8 mouse cellular contexts compared by ENCODE assay signal in the genomic region with DNA sequence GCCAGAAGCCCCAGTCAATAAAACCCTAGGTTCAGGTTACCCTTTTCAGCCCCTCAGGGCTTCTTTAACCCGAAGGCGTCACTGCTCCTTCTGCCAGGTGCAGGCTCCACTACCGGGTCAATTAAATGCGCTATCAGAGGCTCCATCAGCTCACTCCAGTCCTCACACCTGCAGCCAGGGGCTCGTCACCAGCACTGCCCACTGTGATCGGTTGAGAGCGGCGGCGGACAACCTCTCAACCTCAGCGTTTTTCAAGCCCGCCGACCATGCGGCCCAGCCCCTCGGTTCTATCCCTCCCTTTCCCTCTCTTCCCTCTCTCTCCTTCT. TPM values are rescaled to one million over a fixed set of nuclear protein-coding genes. Genes with fewer than 3 reads are reported as not detected.
DNase-seq lines count a peak whose midpoint lies in the region; ATAC-seq lines count a peak whose summit lies in the region.

No protein-coding gene starts in this region.

- H3K4me2 ChIP-seq in heart, embryonic 16.5 days (ENCODE audit: low read depth, low read length): peak overlapping the region; percentile 98
- H3K4me2 ChIP-seq in hindbrain, embryonic 13.5 days: peak overlapping the region; percentile 77
- H3K4me2 ChIP-seq in midbrain, embryonic 12.5 days (replicated peaks): peak overlapping the region; percentile 90

- intact Hi-C loops in heart, postnatal 25 days (cut with DNase I): loop anchor here (2.0 kb wide), 1 partner anchor 32 kb away; no protein-coding TSS in a partner anchor

- ATAC-seq in heart, embryonic 16.5 days (replicated peaks; ENCODE audit: extremely low read depth, insufficient read depth, low FRiP score): no peak; the same call in 1 of the 2 replicates
- ATAC-seq in activated CD4-positive, CD25-positive, alpha-beta regulatory T cell, adult 4 months: peak; percentile 4
- peak; percentile 74 for ATAC-seq in hindbrain, embryonic 13.5 days (ENCODE audit: low FRiP score)
- no peak; the same call in 1 of the 2 replicates for ATAC-seq in midbrain, embryonic 12.5 days (ENCODE audit: low FRiP score, low read depth)

- peak overlapping the region; percentile 86 for H3K9ac ChIP-seq in heart, embryonic 16.5 days (ENCODE audit: low read length)
- peak overlapping the region; percentile 93 for H3K9ac ChIP-seq in hindbrain, embryonic 13.5 days
- peak overlapping the region; percentile 88 for H3K9ac ChIP-seq in midbrain, embryonic 12.5 days (replicated peaks)

- no peaks in the 10 kb centered on the region for H3K9me3 ChIP-seq in heart, embryonic 16.5 days (replicated peaks; ENCODE audit: control insufficient read depth, low read length)
- H3K9me3 ChIP-seq in hindbrain, embryonic 13.5 days: no peaks in the 10 kb centered on the region
- H3K9me3 ChIP-seq in midbrain, embryonic 12.5 days: no peaks in the 10 kb centered on the region

- peaks cover 5% of the 10 kb centered on the region for H3K4me1 ChIP-seq in heart, embryonic 16.5 days (ENCODE audit: control insufficient read depth, insufficient read depth, low read length)
- peaks cover 22% of the 10 kb centered on the region for H3K4me1 ChIP-seq in hindbrain, embryonic 13.5 days (replicated peaks)
- peaks cover 23% of the 10 kb centered on the region for H3K4me1 ChIP-seq in midbrain, embryonic 12.5 days

- H3K27me3 ChIP-seq in heart, embryonic 16.5 days (ENCODE audit: control insufficient read depth, insufficient read depth, low read length): no peaks in the 10 kb centered on the region; the same call in 1 of the 2 replicates
- H3K27me3 ChIP-seq in hindbrain, embryonic 13.5 days: peaks cover 7% of the 10 kb centered on the region; the same call in 1 of the 2 replicates
- peaks cover 11% of the 10 kb centered on the region; the same call in 1 of the 2 replicates for H3K27me3 ChIP-seq in midbrain, embryonic 12.5 days

- no peak overlapping the region for H3K27ac ChIP-seq in heart, embryonic 16.5 days (ENCODE audit: low read length)
- H3K27ac ChIP-seq in hindbrain, embryonic 13.5 days: peak overlapping the region; percentile 92
- H3K27ac ChIP-seq in midbrain, embryonic 12.5 days (replicated peaks): peak overlapping the region; percentile 82; the same call in 1 of the 2 replicates

- H3K4me3 ChIP-seq in heart, embryonic 16.5 days (ENCODE audit: low read length): peak overlapping the region; percentile 80
- peak overlapping the region; percentile 81 for H3K4me3 ChIP-seq in hindbrain, embryonic 13.5 days
- H3K4me3 ChIP-seq in midbrain, embryonic 12.5 days: peak overlapping the region; percentile 75

- DNase-seq in heart, postnatal 25 days (ENCODE audit: low spot score): no peak
- DNase-seq in B cell, adult 2 months: no peak
- no peak for DNase-seq in adrenal gland, adult 8-10 months
- no peak for DNase-seq in urinary bladder, adult 18-20 months (ENCODE audit: low spot score in 2 of 2)

- 2% methylated on average over 14 of the region's 14 CpGs for WGBS in heart, embryonic 16.5 days
- under 1% methylated on average over 14 of the region's 14 CpGs for whole genome bisulfite sequencing in hindbrain, embryonic 13.5 days
- under 1% methylated on average over 14 of the region's 14 CpGs for WGBS in midbrain, embryonic 12.5 days

- no peaks in the 10 kb centered on the region for H3K36me3 ChIP-seq in heart, embryonic 16.5 days (ENCODE audit: control insufficient read depth, insufficient read depth)
- H3K36me3 ChIP-seq in hindbrain, embryonic 13.5 days: peaks cover 2% of the 10 kb centered on the region; the same call in 1 of the 2 replicates
- no peaks in the 10 kb centered on the region for H3K36me3 ChIP-seq in midbrain, embryonic 12.5 days

RNA-seq across cellular contexts. Expression of a gene that starts 0.3 kb away (rescaled TPM):
- 4.4 and 5.1 TPM in 2 replicates for polyA plus RNA-seq in heart, embryonic 16.5 days (2015; fragmentation: Nextera tagmentation; extraction: Ambion mirVana)
- total RNA-seq in heart, postnatal 25 days (2021): 1 to 10 TPM; 2.0 to 2.4 TPM
- 1 to 10 TPM; 6.7 to 7.9 TPM for polyA plus RNA-seq in activated CD4-positive, CD25-positive, alpha-beta regulatory T cell, adult 4 months (2017; shearing (Covaris generic))
- polyA plus RNA-seq in hindbrain, embryonic 13.5 days (2015; fragmentation: Nextera tagmentation; extraction: Ambion mirVana): 21.0 and 21.4 TPM in 2 replicates
- polyA plus RNA-seq in midbrain, embryonic 12.5 days (2016; fragmentation: Nextera tagmentation; extraction: Ambion mirVana): 18.7 and 20.6 TPM in 2 replicates
- 10 to 100 TPM; 13.5 to 56.8 (median 26.1) TPM for total RNA-seq in adrenal gland, adult 8-10 months (2022)

RNA-seq across cellular contexts. Expression of a gene that starts 34.6 kb away (rescaled TPM):
- polyA plus RNA-seq in heart, embryonic 16.5 days (2015; fragmentation: Nextera tagmentation; extraction: Ambion mirVana): 71.0 and 85.4 TPM in 2 replicates
- 10 to 100 TPM; 17.7 to 23.4 TPM for total RNA-seq in heart, postnatal 25 days (2021)
- 10 to 100 TPM; 31.5 to 33.0 TPM for polyA plus RNA-seq in activated CD4-positive, CD25-positive, alpha-beta regulatory T cell, adult 4 months (2017; shearing (Covaris generic))
- polyA plus RNA-seq in hindbrain, embryonic 13.5 days (2015; fragmentation: Nextera tagmentation; extraction: Ambion mirVana): 94.5 and 105 TPM in 2 replicates
- polyA plus RNA-seq in midbrain, embryonic 12.5 days (2016; fragmentation: Nextera tagmentation; extraction: Ambion mirVana): 128 and 147 TPM in 2 replicates
- total RNA-seq in adrenal gland, adult 8-10 months (2022): 10 to 100 TPM; 44.4 to 51.6 (median 48.7) TPM

Comparison
In these comparisons a context has a peak if more than half of its experiments do, and no peak if none do; other contexts are left out.
1. ATAC-seq: peak in activated CD4-positive, CD25-positive, alpha-beta regulatory T cell, adult 4 months (single experiment) and hindbrain, embryonic 13.5 days (single experiment); none in heart, embryonic 16.5 days (single experiment) and midbrain, embryonic 12.5 days (single experiment).
2. Peak in every context shown above with its lines, with median percentiles within 50 percentile points of each other: H3K4me2 ChIP-seq, H3K4me3 ChIP-seq and H3K9ac ChIP-seq.